Mouse (Mus musculus) heart, embryonic 11.5 days (tissue): ENCODE measurements around the gene Cdk6. TPM values are rescaled to one million over a fixed set of nuclear protein-coding genes. Genes with fewer than 3 reads are reported as not detected.

Experiments used
- ATAC-seq: fragments of 200-750 bp; cut with Nextera tagmentation; replicated peaks from 2 replicates; pipeline ENCODE4 v1.8.0; 2017; ENCODE audit warnings: moderate library complexity; ENCODE audit not compliant: insufficient number of reproducible peaks, low FRiP score, low TSS enrichment
- H3K27ac ChIP-seq: fragments of 300-500 bp; sonication (generic); 2 replicates; pipeline ENCODE4 v1.5.1; 2014; ENCODE audit warnings: mild to moderate bottlenecking, low read depth, low read length
- H3K27me3 ChIP-seq: fragments of 300-500 bp; sonication (generic); 2 replicates; pipeline ENCODE4 v1.6.1; 2014; ENCODE audit warnings: mild to moderate bottlenecking, low read length, mixed read lengths; ENCODE audit not compliant: control insufficient read depth, insufficient read depth
- H3K36me3 ChIP-seq: fragments of 300-500 bp; sonication (generic); 2 replicates; pipeline ENCODE4 v1.6.1; 2014; ENCODE audit warnings: mild to moderate bottlenecking, low read length, moderate library complexity, mixed read lengths; ENCODE audit not compliant: control insufficient read depth, insufficient read depth
- H3K4me1 ChIP-seq: fragments of 300-500 bp; sonication (generic); 2 replicates; pipeline ENCODE4 v1.6.1; 2014; ENCODE audit warnings: low read length; ENCODE audit not compliant: control insufficient read depth, insufficient read depth
- H3K4me2 ChIP-seq: fragments of 300-500 bp; sonication (generic); 2 replicates; pipeline ENCODE4 v1.6.1; 2014; ENCODE audit warnings: mild to moderate bottlenecking, moderate library complexity
- H3K4me3 ChIP-seq: fragments of 300-500 bp; sonication (generic); 2 replicates; pipeline ENCODE4 v1.5.1; 2014; ENCODE audit warnings: low read depth, low read length
- H3K9ac ChIP-seq: fragments of 300-500 bp; sonication (generic); 2 replicates; pipeline ENCODE4 v1.6.1; 2014; ENCODE audit warnings: mild to moderate bottlenecking, low read depth, low read length, moderate library complexity
- H3K9me3 ChIP-seq: fragments of 300-500 bp; sonication (generic); replicated peaks from 2 replicates; pipeline ENCODE4 v1.6.1; 2016; ENCODE audit warnings: low read length; ENCODE audit not compliant: control insufficient read depth
- WGBS: fragments of 180-500 bp; shearing (Covaris S2); extraction: QIAGEN DNeasy Blood & Tissue Kit; methylation state at CpG from one replicate; pipeline ENCODE4 v1.1.7; 2014; ENCODE audit not compliant: insufficient replicate concordance; 5-methylcytosine and 5-hydroxymethylcytosine counted together
- polyA plus RNA-seq: library from polyadenylated mRNA; unstranded; fragments of >200 nt; fragmentation: Nextera tagmentation; extraction: Ambion mirVana; gene quantifications from 2 replicates; pipeline ENCODE4 v1.2.1, GENCODE M21; 2014

Cdk6 gene
- polyA plus RNA-seq, 1 experiment from 2014 or later: 31.3 TPM

DNA sequence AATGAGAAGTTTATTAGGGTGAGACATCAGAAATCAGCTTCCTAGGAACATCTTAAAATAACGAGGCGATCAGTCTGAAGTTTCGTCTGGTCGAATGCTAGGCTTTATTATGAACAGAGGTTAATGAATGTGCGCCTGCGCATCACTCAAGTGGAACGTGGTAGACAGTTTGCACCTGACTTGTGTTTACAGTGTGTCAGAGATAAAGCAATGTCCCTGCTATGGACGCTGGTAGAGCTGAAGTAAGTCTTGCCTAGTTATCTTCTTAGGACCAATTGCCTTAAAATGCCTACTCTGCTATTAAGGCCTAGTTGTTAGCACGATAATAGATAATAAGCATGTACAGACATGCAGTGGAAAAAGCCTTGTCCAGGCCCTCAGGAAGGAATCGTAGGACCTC, 129.6 kb downstream of the Cdk6 start:
- no peak for ATAC-seq
- Histone ChIP-seq H3K9me3 (no peaks in the 10 kb centered on the region), H3K36me3 (no peaks in the 10 kb centered on the region), H3K27me3 (no peaks in the 10 kb centered on the region), H3K27ac (no peak overlapping the region), H3K9ac (no peak overlapping the region), H3K4me2 (no peak overlapping the region), H3K4me1 (0 out of 2 replicates have a peak, but pooled peaks cover 6% of the 10 kb centered on the region), H3K4me3 (no peak overlapping the region)
- 77% methylated on average over 10 of the region's 10 CpGs for WGBS

DNA sequence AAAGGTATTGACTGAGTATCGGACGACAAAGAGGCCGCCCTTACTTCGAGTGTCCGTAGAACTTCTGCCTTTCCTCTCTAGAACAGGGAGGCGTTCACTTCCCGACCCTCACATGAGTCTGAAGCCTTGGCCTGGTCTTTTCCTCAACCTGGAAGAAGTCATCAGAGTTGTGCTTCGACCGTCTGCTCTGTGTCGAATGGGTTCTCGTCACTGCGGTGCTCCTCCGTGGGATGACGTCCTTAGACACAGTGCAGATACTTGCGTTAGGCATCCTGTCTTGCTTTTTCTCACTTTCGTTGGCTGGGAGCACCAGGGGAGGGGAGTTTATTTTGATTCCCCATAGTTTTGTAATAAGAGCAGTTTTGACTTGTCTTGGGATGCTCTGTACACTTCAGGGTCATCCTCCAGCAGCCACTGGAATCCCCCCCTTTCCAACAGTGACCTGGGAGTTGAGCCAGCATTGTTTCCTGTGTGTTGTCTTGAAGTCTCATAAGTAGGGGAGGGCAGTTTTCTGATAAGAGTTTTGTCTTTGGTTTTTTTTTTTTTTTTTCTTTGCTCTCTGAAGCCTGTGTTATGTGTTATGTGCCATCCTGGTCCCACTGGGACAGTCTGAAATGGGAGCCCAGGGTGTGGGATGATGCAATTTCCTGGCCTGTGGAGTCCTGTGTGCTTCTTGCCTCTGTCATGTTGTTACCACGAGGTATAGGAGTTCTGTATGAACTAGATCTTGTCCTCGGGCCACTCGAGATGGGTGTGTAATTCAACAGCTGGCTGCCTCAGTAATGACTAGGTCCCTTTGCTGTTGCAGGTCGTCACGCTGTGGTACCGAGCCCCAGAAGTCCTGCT, 131.2 kb downstream of the Cdk6 start:
- no peak for ATAC-seq
- 0 out of 2 replicates have a peak, but pooled peaks cover 3% of the 10 kb centered on the region for H3K4me1 ChIP-seq
- H3K9ac ChIP-seq: no peak overlapping the region
- no peak overlapping the region for H3K4me3 ChIP-seq
- H3K27me3 ChIP-seq: no peaks in the 10 kb centered on the region
- H3K9me3 ChIP-seq: no peaks in the 10 kb centered on the region
- H3K36me3 ChIP-seq: no peaks in the 10 kb centered on the region
- WGBS: 74% methylated on average over 22 of the region's 22 CpGs
- no peak overlapping the region for H3K4me2 ChIP-seq
- no peak overlapping the region for H3K27ac ChIP-seq

- no peak overlapping the region for H3K4me2 ChIP-seq
- ATAC-seq: no peak
- no peaks in the 10 kb centered on the region for H3K4me1 ChIP-seq
- no peaks in the 10 kb centered on the region for H3K27me3 ChIP-seq
- no peak overlapping the region for H3K9ac ChIP-seq
- H3K36me3 ChIP-seq: no peaks in the 10 kb centered on the region
- no peak overlapping the region for H3K27ac ChIP-seq
- WGBS: 74% methylated on average over 3 of the region's 3 CpGs
- H3K4me3 ChIP-seq: no peak overlapping the region
- H3K9me3 ChIP-seq: no peaks in the 10 kb centered on the region
Observed at GRCm38 (mm10) chr5:3477711-3478110, 136.4 kb downstream of the Cdk6 start.

GRCm38 (mm10) chr5:3478216-3478615, 136.9 kb downstream of the Cdk6 start:
- H3K4me1 ChIP-seq: no peaks in the 10 kb centered on the region
- H3K9me3 ChIP-seq: no peaks in the 10 kb centered on the region
- H3K4me3 ChIP-seq: no peak overlapping the region
- no peak overlapping the region for H3K9ac ChIP-seq
- no peak overlapping the region for H3K27ac ChIP-seq
- no peak overlapping the region for H3K4me2 ChIP-seq
- H3K27me3 ChIP-seq: no peaks in the 10 kb centered on the region
- 93% methylated on average over 8 of the region's 8 CpGs for WGBS
- no peak for ATAC-seq
- H3K36me3 ChIP-seq: no peaks in the 10 kb centered on the region

- H3K36me3 ChIP-seq: no peaks in the 10 kb centered on the region
- H3K9ac ChIP-seq: no peak overlapping the region
- no peaks in the 10 kb centered on the region for H3K4me1 ChIP-seq
- ATAC-seq: no peak
- H3K4me2 ChIP-seq: no peak overlapping the region
- WGBS: 84% methylated on average over 7 of the region's 7 CpGs
- H3K27me3 ChIP-seq: no peaks in the 10 kb centered on the region
- 0 out of 2 replicates have a peak, but pooled peaks cover 2% of the 10 kb centered on the region for H3K9me3 ChIP-seq
- no peak overlapping the region for H3K4me3 ChIP-seq
- no peak overlapping the region for H3K27ac ChIP-seq
Observed at GRCm38 (mm10) chr5:3479016-3479795, 137.9 kb downstream of the Cdk6 start.

DNA sequence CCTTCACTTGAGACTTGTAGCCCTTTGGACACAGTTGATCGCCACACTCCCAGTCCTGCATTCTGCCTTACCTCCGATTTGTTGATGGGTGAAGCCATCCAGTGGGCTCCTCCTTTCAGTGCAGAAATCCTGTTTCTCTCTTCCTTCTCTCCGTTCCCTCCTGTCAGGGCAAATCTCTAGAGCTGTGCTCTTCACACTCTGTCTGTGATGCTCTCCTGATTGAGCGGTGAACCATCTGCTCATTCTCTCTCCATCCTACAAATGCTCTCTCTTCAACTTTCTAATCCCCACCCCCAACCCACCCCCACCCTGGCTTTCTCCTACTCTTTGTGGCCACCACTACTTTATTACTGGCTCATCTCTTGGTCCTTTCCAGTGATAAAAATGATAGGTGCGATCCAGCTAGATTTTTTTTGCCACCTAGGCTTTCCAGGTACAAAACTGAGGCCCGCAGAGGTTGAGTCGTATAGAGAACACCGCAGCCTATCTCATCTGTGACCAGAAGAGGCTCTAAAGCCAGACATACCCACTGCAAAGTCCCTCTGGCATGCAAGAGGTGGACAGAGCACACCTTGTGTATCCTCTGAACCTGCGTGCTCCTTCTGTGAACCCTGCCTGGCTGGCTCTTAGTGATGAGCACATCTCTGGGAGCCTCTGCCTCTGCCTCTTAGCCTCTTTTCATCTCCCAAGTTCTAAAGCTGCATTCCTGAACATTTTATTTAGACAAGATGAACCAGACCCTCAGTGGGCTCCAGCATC, 139.5 kb downstream of the Cdk6 start:
- Histone ChIP-seq H3K9me3 (0 out of 2 replicates have a peak, but pooled peaks cover 2% of the 10 kb centered on the region), H3K27ac (no peak overlapping the region), H3K27me3 (no peaks in the 10 kb centered on the region), H3K4me2 (no peak overlapping the region), H3K4me3 (no peak overlapping the region), H3K9ac (no peak overlapping the region), H3K4me1 (no peaks in the 10 kb centered on the region), H3K36me3 (peaks cover 3% of the 10 kb centered on the region; the same call in 1 of the 2 replicates)
- no peak for ATAC-seq
- WGBS: 91% methylated on average over 9 of the region's 9 CpGs

DNA sequence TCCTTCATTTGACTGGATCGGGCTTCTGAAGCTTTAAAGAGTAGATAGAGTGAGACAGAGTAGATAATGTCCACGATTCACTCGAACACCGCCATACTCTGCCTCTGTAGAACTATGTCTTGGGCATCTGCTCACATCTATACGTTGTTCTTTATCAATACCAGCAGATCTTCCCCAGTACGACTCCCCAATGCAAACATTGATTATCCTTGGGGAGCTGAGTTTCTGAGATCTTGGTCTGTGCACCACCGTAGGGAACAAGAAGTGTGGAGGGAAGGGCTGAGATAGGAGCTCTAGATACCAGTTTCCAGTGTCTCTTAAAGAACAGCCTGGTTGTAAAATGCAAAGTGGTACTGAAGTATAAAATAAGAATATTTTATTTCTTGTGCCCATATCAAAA, 141.2 kb downstream of the Cdk6 start:
- 78% methylated on average over 7 of the region's 7 CpGs for WGBS
- H3K4me3 ChIP-seq: no peak overlapping the region
- H3K36me3 ChIP-seq: peaks cover 3% of the 10 kb centered on the region; the same call in 1 of the 2 replicates
- H3K4me1 ChIP-seq: no peaks in the 10 kb centered on the region
- H3K9me3 ChIP-seq: 0 out of 2 replicates have a peak, but pooled peaks cover 2% of the 10 kb centered on the region
- H3K4me2 ChIP-seq: no peak overlapping the region
- no peaks in the 10 kb centered on the region for H3K27me3 ChIP-seq
- no peak overlapping the region for H3K27ac ChIP-seq
- no peak overlapping the region for H3K9ac ChIP-seq
- no peak for ATAC-seq

DNA sequence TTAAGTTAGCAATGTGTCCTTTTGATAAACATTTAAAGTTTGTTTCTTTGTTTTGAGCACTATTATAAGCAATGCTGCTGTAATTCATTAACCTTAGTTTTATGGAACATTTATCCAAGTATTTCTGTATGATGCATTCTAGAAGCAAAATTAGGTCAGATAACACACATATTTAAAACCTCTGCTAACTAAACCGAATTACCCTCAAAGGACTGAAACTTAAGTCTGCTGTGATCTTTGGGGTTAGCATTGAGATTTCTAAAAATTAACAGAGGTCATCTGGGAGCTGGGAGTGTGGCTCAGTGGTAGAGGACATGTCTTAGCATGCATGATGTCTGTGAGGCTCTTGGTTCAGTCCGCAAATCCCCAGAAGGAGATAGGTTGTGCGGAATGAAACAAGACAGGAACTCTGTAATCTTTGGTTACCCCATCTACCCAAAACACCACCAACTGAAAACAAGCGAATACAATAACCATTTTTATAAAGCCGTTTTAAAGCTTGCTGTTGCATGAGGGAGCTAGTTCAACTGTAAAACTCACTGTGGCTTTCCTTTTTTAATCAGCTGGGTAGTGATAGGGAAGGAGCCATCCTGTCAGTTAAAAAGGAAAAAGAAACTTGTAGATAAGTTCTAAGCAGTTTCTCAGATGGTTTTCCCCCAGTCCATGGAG, 141.9 kb downstream of the Cdk6 start:
- H3K4me2 ChIP-seq: no peak overlapping the region
- 0 out of 2 replicates have a peak, but pooled peaks cover 3% of the 10 kb centered on the region for H3K4me1 ChIP-seq
- no peak for ATAC-seq
- no peak overlapping the region for H3K9ac ChIP-seq
- H3K36me3 ChIP-seq: peaks cover 3% of the 10 kb centered on the region; the same call in 1 of the 2 replicates
- H3K27me3 ChIP-seq: no peaks in the 10 kb centered on the region
- 0 out of 2 replicates have a peak, but pooled peaks cover 2% of the 10 kb centered on the region for H3K9me3 ChIP-seq
- no peak overlapping the region for H3K4me3 ChIP-seq
- H3K27ac ChIP-seq: no peak overlapping the region
- 84% methylated on average over 5 of the region's 5 CpGs for WGBS
